Mouse (Mus musculus) liver, embryonic 13.5 days (tissue): ENCODE data around the gene Trim12c. TPM values are rescaled to one million over a fixed set of nuclear protein-coding genes. Genes with fewer than 3 reads are reported as not detected.
A peak's percentile ranks its signal among the peaks of the same experiment; 100 is the strongest.
"Not testable (repeated sequence)": the region's sequence is repeated elsewhere in the genome, so short reads cannot be mapped to it uniquely, and the experiment has no call there.

ENCODE experiments used
- ATAC-seq: fragments of 200-750 bp; cut with Nextera tagmentation; 2 replicates; pipeline ENCODE4 v1.8.0; 2017; ENCODE audit warnings: low read depth, mild to moderate bottlenecking, moderate number of reproducible peaks, moderate library complexity
- DNase-seq: peaks from one replicate; pipeline ENCODE4 v3.0.0; 2022
- H3K27ac ChIP-seq: fragments of 300-500 bp; sonication (generic); 2 replicates; pipeline ENCODE4 v1.5.1; 2015; ENCODE audit warnings: moderate library complexity, mild to moderate bottlenecking, inconsistent platforms
- H3K27me3 ChIP-seq: fragments of 300-500 bp; sonication (generic); 2 replicates; pipeline ENCODE4 v1.6.1; 2015; ENCODE audit warnings: mild to moderate bottlenecking, inconsistent platforms
- H3K36me3 ChIP-seq: fragments of 300-500 bp; sonication (generic); 2 replicates; pipeline ENCODE4 v1.6.1; 2015; ENCODE audit warnings: mild to moderate bottlenecking, inconsistent platforms
- H3K4me1 ChIP-seq: fragments of 300-500 bp; sonication (generic); replicated peaks from 2 replicates; pipeline ENCODE4 v1.6.1; 2015; ENCODE audit warnings: inconsistent platforms
- H3K4me2 ChIP-seq: fragments of 300-500 bp; sonication (generic); 2 replicates; pipeline ENCODE4 v1.6.1; 2015; ENCODE audit warnings: inconsistent platforms, mild to moderate bottlenecking, moderate library complexity
- H3K4me3 ChIP-seq: fragments of 300-500 bp; sonication (generic); replicated peaks from 2 replicates; pipeline ENCODE4 v1.5.1; 2015; ENCODE audit warnings: mild to moderate bottlenecking, inconsistent platforms
- H3K9ac ChIP-seq: fragments of 300-500 bp; sonication (generic); 2 replicates; pipeline ENCODE4 v1.6.1; 2015; ENCODE audit warnings: mild to moderate bottlenecking, inconsistent platforms
- H3K9me3 ChIP-seq: fragments of 300-500 bp; sonication (generic); replicated peaks from 2 replicates; pipeline ENCODE4 v1.6.1; 2016; ENCODE audit warnings: inconsistent platforms
- WGBS: fragments of 180-500 bp; shearing (Covaris S2); methylation state at CpG from one replicate; pipeline ENCODE4 v1.1.7; 2015; ENCODE audit not compliant: insufficient replicate concordance; 5-methylcytosine and 5-hydroxymethylcytosine counted together
- polyA plus RNA-seq: library from polyadenylated mRNA; unstranded; fragments of >200 nt; fragmentation: Nextera tagmentation; extraction: Ambion mirVana; gene quantifications from 2 replicates; pipeline ENCODE4 v1.2.1, GENCODE M21; 2015

Trim12c gene
- polyA plus RNA-seq, 1 experiment from 2014 or later: 1.2 TPM

DNA sequence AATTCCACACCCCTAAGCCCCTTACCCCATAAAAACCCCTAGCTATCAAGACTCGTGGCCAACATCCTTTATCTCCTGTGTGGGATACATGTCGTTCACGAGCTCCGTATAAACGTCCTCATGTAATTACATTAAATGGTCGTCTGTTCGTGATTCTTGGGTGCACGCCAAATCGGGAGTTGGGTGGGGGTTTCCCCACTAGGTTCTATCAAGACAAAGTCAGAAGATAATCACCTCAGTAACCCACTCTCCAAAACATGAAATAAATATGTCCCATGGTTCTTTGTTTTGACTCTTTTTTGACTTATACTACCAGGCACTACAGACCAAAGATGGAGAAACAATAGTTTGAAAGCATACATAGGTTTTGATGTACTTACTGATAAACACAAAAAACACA is 31.1 kb downstream of the Trim12c start:
- Histone ChIP-seq H3K9me3 (no peaks in the 10 kb centered on the region), H3K9ac (no peak overlapping the region), H3K27ac (no peak overlapping the region), H3K36me3 (no peaks in the 10 kb centered on the region), H3K4me3 (no peak overlapping the region), H3K4me2 (no peak overlapping the region), H3K27me3 (no peaks in the 10 kb centered on the region), H3K4me1 (no peaks in the 10 kb centered on the region)
- DNase-seq: no peak
- WGBS: 66% methylated on average over 9 of the region's 9 CpGs
- ATAC-seq: no peak

DNA sequence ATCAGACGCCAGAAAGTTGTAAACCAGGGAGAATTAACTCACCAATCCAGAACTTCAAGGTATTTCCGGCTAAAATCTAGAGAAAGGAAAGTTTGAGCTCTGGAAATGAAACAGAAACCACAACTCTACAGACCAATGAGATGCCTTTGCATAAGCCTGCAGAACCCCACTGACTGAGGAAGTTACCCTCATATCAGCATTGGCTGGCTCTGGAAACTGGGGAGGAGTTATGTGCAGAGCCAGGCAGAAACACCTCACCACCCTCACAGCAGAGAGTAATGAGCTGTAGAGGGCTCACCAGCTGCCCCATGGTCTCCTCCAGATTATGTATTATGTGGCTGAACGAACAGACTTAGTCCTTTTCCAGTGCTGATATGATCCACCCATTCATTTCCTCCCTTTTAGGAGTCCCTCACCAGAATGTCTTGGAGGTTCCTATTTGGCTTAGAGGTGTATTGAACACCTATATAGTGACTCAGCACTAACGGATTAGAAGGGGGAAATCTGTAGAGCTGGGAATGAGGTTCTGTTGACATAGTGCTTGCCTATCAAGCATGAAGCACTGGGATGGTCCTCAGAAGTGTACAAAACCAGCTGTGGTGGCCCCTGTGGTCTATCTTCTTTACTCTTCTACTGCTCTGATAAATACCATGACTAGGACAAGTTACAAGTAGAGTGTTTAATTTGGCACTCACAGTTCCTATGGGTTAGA is 37.6 kb downstream of the Trim12c start, which contains the start of gene Trim12a:
TSS of gene Trim12a (minus strand) at position 98 of the 712 bp plus-strand sequence.
- not testable (repeated sequence) for DNase-seq
- H3K27ac ChIP-seq: peak within 1 kb of the TSS; percentile 39; the same call in 1 of the 2 replicates
- peak; percentile 98 for ATAC-seq

DNA sequence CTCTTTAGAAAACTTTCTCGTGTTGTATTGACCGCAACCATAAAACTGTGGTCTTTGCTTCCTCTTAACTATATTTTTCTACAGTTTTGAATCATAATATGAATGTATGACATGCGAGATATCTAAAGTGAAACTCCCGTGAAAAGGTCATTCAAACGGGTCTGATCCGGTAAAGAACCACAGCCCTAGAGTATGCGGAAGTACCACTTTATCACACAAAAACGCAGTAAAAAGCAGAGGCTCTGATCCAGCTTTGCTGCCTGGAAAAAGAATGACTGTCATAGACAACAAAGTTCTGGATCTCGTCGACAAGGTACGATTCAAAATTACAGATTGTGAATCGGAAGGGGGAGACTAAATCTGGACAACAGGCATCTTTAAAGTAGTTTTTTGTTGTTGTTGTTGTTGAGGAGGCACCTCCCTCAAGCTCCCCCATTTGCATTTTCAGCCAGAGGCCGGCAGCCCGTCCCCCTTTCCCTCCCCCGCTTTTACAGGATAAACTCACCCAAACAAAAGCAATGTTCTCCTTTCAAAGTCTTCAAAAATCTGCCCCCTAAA is 38.3 kb downstream of the Trim12c start:
- ATAC-seq (peak; percentile 81), DNase-seq (no peak)
- Histone ChIP-seq H3K27me3 (no peaks in the 10 kb centered on the region), H3K4me3 (peak overlapping the region; percentile 56), H3K36me3 (no peaks in the 10 kb centered on the region), H3K4me2 (peak overlapping the region; percentile 65), H3K9ac (peak overlapping the region; percentile 12; the same call in 1 of the 2 replicates), H3K27ac (peak overlapping the region; percentile 39; the same call in 1 of the 2 replicates), H3K9me3 (no peaks in the 10 kb centered on the region), H3K4me1 (0 out of 2 replicates have a peak, but pooled peaks cover 4% of the 10 kb centered on the region)
- 3% methylated on average over 15 of the region's 15 CpGs for WGBS

More for the DNA sequence above, 37.6 kb downstream of the Trim12c start, which contains the start of gene Trim12a:
- peak within 1 kb of the TSS; percentile 12; the same call in 1 of the 2 replicates for H3K9ac ChIP-seq
- not testable (repeated sequence) for H3K36me3 ChIP-seq, H3K9me3 ChIP-seq, H3K27me3 ChIP-seq, H3K4me1 ChIP-seq
- peak within 1 kb of the TSS; percentile 56 for H3K4me3 ChIP-seq
- peak within 1 kb of the TSS; percentile 65 for H3K4me2 ChIP-seq
- WGBS: 15% methylated on average over 4 of the region's 4 CpGs

DNA sequence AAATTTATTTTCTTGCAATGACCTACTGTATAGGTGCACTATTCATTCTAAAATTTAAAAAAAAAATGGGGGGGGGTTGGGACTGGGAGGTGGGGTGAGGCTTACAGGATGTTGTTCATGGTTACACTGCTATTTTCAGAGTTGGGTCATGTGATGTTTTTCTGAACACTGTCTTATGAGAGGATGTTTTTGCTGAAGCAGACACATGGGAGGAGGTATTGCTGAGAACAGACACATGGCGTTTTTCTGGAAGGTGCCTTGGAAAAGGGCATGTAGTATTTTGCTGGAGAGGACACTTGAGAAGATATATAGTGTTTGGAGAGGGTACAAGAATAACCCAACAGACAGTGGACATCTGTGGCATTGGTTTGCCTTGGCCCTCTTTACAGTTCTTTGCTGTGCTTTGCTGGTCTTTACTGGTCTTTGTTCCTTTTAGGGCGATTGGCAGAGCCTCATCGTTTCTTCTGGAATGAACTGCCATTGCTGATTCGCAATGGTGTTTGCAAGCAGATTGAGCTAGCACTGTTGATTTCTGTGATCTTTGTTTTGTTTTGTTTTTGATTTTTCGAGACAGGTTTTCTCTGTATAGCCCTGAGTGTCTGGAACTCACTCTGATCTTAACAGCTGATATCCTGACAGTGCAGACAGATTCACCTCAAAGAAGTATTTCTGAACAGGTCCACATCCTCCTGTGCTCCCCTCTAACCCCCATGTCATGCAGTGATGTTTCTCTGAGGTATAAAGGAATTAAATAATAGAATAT is 61.3 kb downstream of the Trim12c start:
- ATAC-seq: no peak
- H3K4me1 ChIP-seq: no peaks in the 10 kb centered on the region
- no peak overlapping the region for H3K4me2 ChIP-seq
- no peaks in the 10 kb centered on the region for H3K9me3 ChIP-seq
- H3K27me3 ChIP-seq: no peaks in the 10 kb centered on the region
- no peak overlapping the region for H3K27ac ChIP-seq
- H3K36me3 ChIP-seq: no peaks in the 10 kb centered on the region
- 65% methylated on average over 5 of the region's 5 CpGs for WGBS
- no peak overlapping the region for H3K9ac ChIP-seq
- no peak overlapping the region for H3K4me3 ChIP-seq
- DNase-seq: no peak

DNA sequence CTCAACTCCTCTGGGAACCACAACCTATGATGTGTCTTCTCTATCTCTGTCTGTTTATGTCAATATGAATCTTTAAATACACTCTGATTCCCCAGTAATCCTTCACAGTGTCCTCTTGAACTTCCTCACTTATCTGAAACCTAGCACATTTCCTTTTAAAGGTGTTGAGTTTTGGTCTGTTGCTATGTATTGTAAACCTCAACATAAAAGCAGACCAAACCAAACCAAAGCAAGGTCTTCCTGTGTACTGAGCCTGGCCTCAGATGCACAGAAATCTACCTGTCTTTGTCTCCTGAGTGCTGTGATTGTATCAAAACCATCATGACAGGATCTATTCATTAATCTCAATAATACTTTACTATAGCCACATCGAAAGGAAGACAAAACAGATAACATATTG is 62.5 kb downstream of the Trim12c start:
- Histone ChIP-seq H3K27me3 (no peaks in the 10 kb centered on the region), H3K36me3 (no peaks in the 10 kb centered on the region), H3K4me1 (no peaks in the 10 kb centered on the region), H3K27ac (no peak overlapping the region), H3K9ac (no peak overlapping the region), H3K4me3 (no peak overlapping the region), H3K4me2 (no peak overlapping the region), H3K9me3 (no peaks in the 10 kb centered on the region)
- 65% methylated on average over 1 of the region's 1 CpGs for WGBS
- DNase-seq (no peak), ATAC-seq (no peak)

Other genes starting within 250 kb of the Trim12c start
- not detected in 2 replicates for gene Olfr646, start 248.5 kb downstream of the Trim12c start, polyA plus RNA-seq
- not detected in 2 replicates for gene Ubqln5, start 223.5 kb downstream of the Trim12c start, polyA plus RNA-seq
- not detected in 2 replicates for gene Olfr643, start 216.0 kb downstream of the Trim12c start, polyA plus RNA-seq
- not detected in 2 replicates for gene Ubqln3, start 210.1 kb downstream of the Trim12c start, polyA plus RNA-seq
- not detected in 2 replicates for gene Ubqlnl, start 202.8 kb downstream of the Trim12c start, polyA plus RNA-seq
- 0.15 TPM in 1 of 2 replicates, not detected in the other for gene Olfm5, start 188.5 kb downstream of the Trim12c start, polyA plus RNA-seq
- 0.03 and 0.05 TPM in 2 replicates for gene Olfr648, start 170.0 kb downstream of the Trim12c start, polyA plus RNA-seq
- gene Olfr649, start 157.4 kb downstream of the Trim12c start, polyA plus RNA-seq: not detected in 2 replicates
- 0.77 and 0.89 TPM in 2 replicates for gene Trim6, start 134.6 kb downstream of the Trim12c start, polyA plus RNA-seq
- gene Trim34a, start 108.9 kb downstream of the Trim12c start, polyA plus RNA-seq: 0.90 and 1.7 TPM in 2 replicates
- gene Trim5, start 65.3 kb downstream of the Trim12c start, polyA plus RNA-seq: 0.31 and 0.37 TPM in 2 replicates
- 3.4 and 3.6 TPM in 2 replicates for gene Trim12a, start 37.9 kb downstream of the Trim12c start, polyA plus RNA-seq
- not detected in 2 replicates for gene Trim34b, start 23.9 kb downstream of the Trim12c start, polyA plus RNA-seq
- gene Trim30b, start 16.5 kb upstream of the Trim12c start, polyA plus RNA-seq: 0.08 and 0.09 TPM in 2 replicates
- 0.20 and 0.38 TPM in 2 replicates for gene Trim30c, start 47.5 kb upstream of the Trim12c start, polyA plus RNA-seq
- 1.7 and 1.9 TPM in 2 replicates for gene Trim30a, start 111.8 kb upstream of the Trim12c start, polyA plus RNA-seq
- gene Trim30d, start 154.5 kb upstream of the Trim12c start, polyA plus RNA-seq: 0.31 and 0.58 TPM in 2 replicates
- not detected in 2 replicates for gene Olfr651, start 196.8 kb upstream of the Trim12c start, polyA plus RNA-seq
- not detected in 2 replicates for gene Olfr652, start 207.5 kb upstream of the Trim12c start, polyA plus RNA-seq
- not detected in 2 replicates for gene Olfr653, start 224.0 kb upstream of the Trim12c start, polyA plus RNA-seq
- gene Olfr654, start 233.7 kb upstream of the Trim12c start, polyA plus RNA-seq: not detected in 2 replicates
- gene Olfr655, start 248.4 kb upstream of the Trim12c start, polyA plus RNA-seq: not detected in 2 replicates